8 mouse cellular contexts compared by ENCODE assay signal in genomic region chr5:34286516-34286915, GRCm38 (mm10). TPM values are rescaled to one million over a fixed set of nuclear protein-coding genes. Genes with fewer than 3 reads are reported as not detected.
DNase-seq lines count a peak whose midpoint lies in the region; ATAC-seq lines count a peak whose summit lies in the region.

No protein-coding gene starts in this region.

- H3K9me3 ChIP-seq in liver, embryonic 11.5 days (ENCODE audit: control insufficient read depth, low read length) = no peaks in the 10 kb centered on the region
- no peaks in the 10 kb centered on the region for H3K9me3 ChIP-seq in intestine, embryonic 16.5 days (ENCODE audit: control insufficient read depth, low read length)
- H3K9me3 ChIP-seq in neural tube, embryonic 15.5 days (replicated peaks) = no peaks in the 10 kb centered on the region

- ATAC-seq in liver, embryonic 11.5 days (replicated peaks; ENCODE audit: low FRiP score) = no peak
- no peak for ATAC-seq in intestine, embryonic 16.5 days
- no peak for ATAC-seq in neural tube, embryonic 15.5 days (ENCODE audit: low FRiP score)

- no peaks in the 10 kb centered on the region for H3K36me3 ChIP-seq in liver, embryonic 11.5 days (ENCODE audit: control insufficient read depth, insufficient read depth, low read length)
- H3K36me3 ChIP-seq in intestine, embryonic 16.5 days (ENCODE audit: control insufficient read depth, insufficient read depth, low read length) = no peaks in the 10 kb centered on the region
- H3K36me3 ChIP-seq in neural tube, embryonic 15.5 days = no peaks in the 10 kb centered on the region

- peaks cover 53% of the 10 kb centered on the region for H3K27me3 ChIP-seq in liver, embryonic 11.5 days (replicated peaks; ENCODE audit: control insufficient read depth, insufficient read depth, low read length)
- H3K27me3 ChIP-seq in intestine, embryonic 16.5 days (replicated peaks; ENCODE audit: control insufficient read depth, insufficient read depth, low read length) = peaks cover 40% of the 10 kb centered on the region
- H3K27me3 ChIP-seq in neural tube, embryonic 15.5 days (replicated peaks) = peaks cover 26% of the 10 kb centered on the region

- H3K9ac ChIP-seq in liver, embryonic 11.5 days (ENCODE audit: low read depth, low read length) = no peak overlapping the region
- no peak overlapping the region for H3K9ac ChIP-seq in intestine, embryonic 16.5 days (ENCODE audit: low read depth, low read length)
- H3K9ac ChIP-seq in neural tube, embryonic 15.5 days (replicated peaks) = peak overlapping the region; percentile 80; the same call in 1 of the 2 replicates

- DNase-seq in liver, embryonic 11.5 days (ENCODE audit: low spot score) = no peak
- no peak for DNase-seq in liver
- peak; percentile 35 for DNase-seq in embryo, embryonic 10.5 days (ENCODE audit: low spot score)
- no peak for DNase-seq in adrenal gland, adult 8-10 months
- no peak for DNase-seq in layer of hippocampus, postnatal 14 days (ENCODE audit: low spot score in 2 of 2)
- DNase-seq in layer of hippocampus, adult 18-20 months (ENCODE audit: low spot score in 2 of 2) = no peak

- peaks cover 18% of the 10 kb centered on the region for H3K4me1 ChIP-seq in liver, embryonic 11.5 days (replicated peaks; ENCODE audit: control insufficient read depth, insufficient read depth, low read length)
- H3K4me1 ChIP-seq in intestine, embryonic 16.5 days (ENCODE audit: control insufficient read depth, insufficient read depth, low read length) = peaks cover 12% of the 10 kb centered on the region; the same call in 1 of the 2 replicates
- H3K4me1 ChIP-seq in neural tube, embryonic 15.5 days = peaks cover 23% of the 10 kb centered on the region

- H3K4me2 ChIP-seq in liver, embryonic 11.5 days = peak overlapping the region; percentile 87
- H3K4me2 ChIP-seq in intestine, embryonic 16.5 days (ENCODE audit: low read depth, low read length) = peak overlapping the region; percentile 91
- H3K4me2 ChIP-seq in neural tube, embryonic 15.5 days = peak overlapping the region; percentile 76

- 0 out of 2 replicates have a peak overlapping the region, but pooled peaks have one; percentile 35 for H3K4me3 ChIP-seq in liver, embryonic 11.5 days (ENCODE audit: low read depth, low read length)
- peak overlapping the region; percentile 53 for H3K4me3 ChIP-seq in intestine, embryonic 16.5 days (ENCODE audit: low read length)
- H3K4me3 ChIP-seq in neural tube, embryonic 15.5 days (replicated peaks) = peak overlapping the region; percentile 79

- 2% methylated on average over 11 of the region's 11 CpGs for WGBS in liver, embryonic 11.5 days
- 5% methylated on average over 11 of the region's 11 CpGs for whole genome bisulfite sequencing in intestine, embryonic 16.5 days
- 4% methylated on average over 11 of the region's 11 CpGs for WGBS in neural tube, embryonic 15.5 days

- no peak overlapping the region for H3K27ac ChIP-seq in liver, embryonic 11.5 days (ENCODE audit: low read depth, low read length)
- no peak overlapping the region for H3K27ac ChIP-seq in intestine, embryonic 16.5 days (ENCODE audit: low read length)
- H3K27ac ChIP-seq in neural tube, embryonic 15.5 days (replicated peaks) = no peak overlapping the region

RNA-seq across cellular contexts. Expression of gene Zfyve28, which starts 1.7 kb away (rescaled TPM):
- polyA plus RNA-seq in liver, embryonic 11.5 days (2014; fragmentation: Nextera tagmentation; extraction: Ambion mirVana) = 0.22 TPM in 1 of 2 replicates, not detected in the other
- polyA plus RNA-seq in intestine, embryonic 16.5 days (2015; fragmentation: Nextera tagmentation; extraction: Ambion mirVana) = 0.28 and 0.42 TPM in 2 replicates
- 6.3 and 7.5 TPM in 2 replicates for polyA plus RNA-seq in neural tube, embryonic 15.5 days (2015; fragmentation: Nextera tagmentation; extraction: Ambion mirVana)
- total RNA-seq in adrenal gland, adult 8-10 months (2022) = 1 to 10 TPM in 2 of 4 experiments, under 1 TPM in 2; 0.52 to 2.1 (median 1.1) TPM
- total RNA-seq in layer of hippocampus, postnatal 14 days (2021) = 10 to 100 TPM; 26.4 to 26.6 TPM
- total RNA-seq in layer of hippocampus, adult 18-20 months (2021) = 10 to 100 TPM; 30.8 to 32.0 TPM

RNA-seq across cellular contexts. Expression of gene Cfap99, which starts 1.9 kb away (rescaled TPM):
- polyA plus RNA-seq in liver, embryonic 11.5 days (2014; fragmentation: Nextera tagmentation; extraction: Ambion mirVana) = not detected in 2 replicates
- not detected in 2 replicates for polyA plus RNA-seq in intestine, embryonic 16.5 days (2015; fragmentation: Nextera tagmentation; extraction: Ambion mirVana)
- 0.08 TPM in 1 of 2 replicates, not detected in the other for polyA plus RNA-seq in neural tube, embryonic 15.5 days (2015; fragmentation: Nextera tagmentation; extraction: Ambion mirVana)
- total RNA-seq in adrenal gland, adult 8-10 months (2022) = under 1 TPM in 1 of 4 experiments, not detected in 3; 0.19 TPM
- under 1 TPM; 0.39 to 0.41 TPM for total RNA-seq in layer of hippocampus, postnatal 14 days (2021)
- total RNA-seq in layer of hippocampus, adult 18-20 months (2021) = under 1 TPM; 0.36 to 0.42 TPM

RNA-seq across cellular contexts. Expression of gene Rnf4, which starts 49.6 kb away (rescaled TPM):
- 151 and 174 TPM in 2 replicates for polyA plus RNA-seq in liver, embryonic 11.5 days (2014; fragmentation: Nextera tagmentation; extraction: Ambion mirVana)
- 133 and 143 TPM in 2 replicates for polyA plus RNA-seq in intestine, embryonic 16.5 days (2015; fragmentation: Nextera tagmentation; extraction: Ambion mirVana)
- 122 and 135 TPM in 2 replicates for polyA plus RNA-seq in neural tube, embryonic 15.5 days (2015; fragmentation: Nextera tagmentation; extraction: Ambion mirVana)
- total RNA-seq in adrenal gland, adult 8-10 months (2022) = 100 to 1,000 TPM in 1 of 4 experiments, 10 to 100 TPM in 3; 87.2 to 105 (median 94.0) TPM
- 10 to 100 TPM; 77.1 to 81.4 TPM for total RNA-seq in layer of hippocampus, postnatal 14 days (2021)
- 10 to 100 TPM; 76.8 to 82.1 TPM for total RNA-seq in layer of hippocampus, adult 18-20 months (2021)

Comparison
In these comparisons a context has a peak if more than half of its experiments do, and no peak if none do; other contexts are left out.
1. RNA of gene Zfyve28, which starts 1.7 kb away (total RNA-seq): 30.8 to 32.0 TPM in layer of hippocampus, adult 18-20 months and 26.4 to 26.6 TPM in layer of hippocampus, postnatal 14 days; 0.52 to 2.1 TPM in adrenal gland, adult 8-10 months; every median in the first group is over 4 times any median in the second.
2. Peak in every context shown above with its lines, with median percentiles within 50 percentile points of each other: H3K4me2 ChIP-seq and H3K4me3 ChIP-seq.